Mouse (Mus musculus) C2C12 (cell line): Measurements from ENCODE around the gene Nudt2. TPM values are rescaled to one million over a fixed set of nuclear protein-coding genes. Genes with fewer than 3 reads are reported as not detected.

ENCODE experiments used
- H3K27me3 ChIP-seq: one replicate; pipeline ENCODE4 v1.6.1; 2011; ENCODE audit not compliant: control insufficient read depth, insufficient read depth, insufficient read length
- H3K36me3 ChIP-seq: one replicate; pipeline ENCODE4 v1.6.1; 2011; ENCODE audit not compliant: control insufficient read depth, insufficient read depth
- H3K4me3 ChIP-seq: one replicate; pipeline ENCODE4 v1.5.1; 2011; ENCODE audit warnings: mild to moderate bottlenecking, control low read depth; ENCODE audit not compliant: poor library complexity, insufficient read depth, severe bottlenecking
- H3K79me2 ChIP-seq: one replicate; pipeline ENCODE4 v1.6.1; 2011; ENCODE audit not compliant: control insufficient read depth, insufficient read depth
- H3K79me3 ChIP-seq: one replicate; pipeline ENCODE4 v1.6.1; 2011; ENCODE audit warnings: low read depth, control low read depth
- H3ac ChIP-seq: one replicate; pipeline ENCODE3; 2011; ENCODE audit warnings: low read depth; ENCODE audit not compliant: control insufficient read depth, insufficient read length
- CEBPB ChIP-seq: IDR thresholded peaks from one replicate; pipeline ENCODE4 v1.6.1; 2011; ENCODE audit warnings: low read depth, mild to moderate bottlenecking, control low read depth, moderate library complexity
- CTCF ChIP-seq: IDR thresholded peaks from one replicate; pipeline ENCODE4 v1.5.1; 2011; ENCODE audit not compliant: control insufficient read depth, insufficient read depth, insufficient read length
- FOSL1 ChIP-seq: IDR thresholded peaks from one replicate; pipeline ENCODE4 v1.8.0; 2011; ENCODE audit warnings: mild to moderate bottlenecking, low read length; ENCODE audit not compliant: poor library complexity, insufficient read depth, severe bottlenecking
- MAX ChIP-seq: IDR thresholded peaks from one replicate; pipeline ENCODE4 v1.6.1; 2011; ENCODE audit warnings: mild to moderate bottlenecking, control low read depth
- MYOD1 ChIP-seq: IDR thresholded peaks from one replicate; pipeline ENCODE4 v1.6.1; 2011; ENCODE audit warnings: low read depth; ENCODE audit not compliant: control insufficient read depth, insufficient read length
- MYOG ChIP-seq: IDR thresholded peaks from one replicate; pipeline ENCODE4 v1.6.1; 2011; ENCODE audit not compliant: control insufficient read depth, insufficient read length; ENCODE audit errors: extremely low read depth
- USF1 ChIP-seq: IDR thresholded peaks from one replicate; pipeline ENCODE4 v1.6.1; 2011; ENCODE audit warnings: low read depth, mild to moderate bottlenecking, control low read depth, moderate library complexity
- polyA plus RNA-seq: library from polyadenylated mRNA; unstranded; fragments of >200 nt; fragmentation: generic; extraction: Trizol; gene quantifications from one replicate; pipeline ENCODE4 v1.2.1, GENCODE M21; 2012; ENCODE audit warnings: missing spikeins

The Nudt2 gene
- polyA plus RNA-seq, 1 experiment: 27.3 TPM

DNA sequence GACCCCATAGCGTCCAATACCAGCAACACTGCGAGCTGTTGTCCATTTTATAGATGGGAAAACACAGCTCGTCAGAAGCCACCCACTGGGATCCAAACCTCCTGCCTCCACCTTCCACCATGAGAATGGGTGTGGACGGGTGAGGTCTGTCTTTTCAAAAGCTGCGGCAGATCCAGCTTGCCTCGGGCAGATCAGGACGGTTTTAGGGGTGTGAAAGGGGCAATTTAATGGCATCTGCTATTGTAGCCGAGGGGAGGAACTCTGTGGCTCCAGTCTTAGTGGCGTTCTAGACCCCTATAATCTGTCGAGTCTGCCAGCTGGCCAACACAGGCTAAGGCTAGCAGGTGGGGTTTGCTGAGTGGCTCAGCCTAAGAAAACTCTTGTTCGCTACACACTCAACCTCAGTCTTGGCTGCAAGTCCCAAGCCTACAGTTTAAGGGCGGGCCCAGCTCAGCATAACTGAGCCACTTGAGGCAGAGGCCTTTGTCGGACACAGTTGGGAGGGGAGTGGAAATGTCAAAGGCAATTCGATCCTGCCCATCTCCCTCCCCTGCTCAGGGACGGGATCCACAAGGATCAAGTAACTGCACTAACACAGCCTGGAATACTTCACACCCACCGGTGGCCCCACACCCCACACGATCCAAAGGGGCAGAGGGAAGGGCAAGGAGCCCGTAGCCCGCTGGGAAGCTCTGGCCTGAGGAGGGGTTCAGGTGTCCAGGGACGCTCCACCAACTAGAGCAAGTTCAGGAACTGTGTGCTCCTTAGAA lies 37.4 kb downstream of the Nudt2 start:
- Histone ChIP-seq H3K36me3 (no peaks in the 10 kb centered on the region), H3K4me3 (peak overlapping the region; percentile 32), H3K79me3 (no peaks in the 10 kb centered on the region), H3K27me3 (peaks cover 3% of the 10 kb centered on the region), H3K79me2 (no peaks in the 10 kb centered on the region), H3ac (peak overlapping the region; percentile 55)
- TF ChIP-seq MYOG: no peak

DNA sequence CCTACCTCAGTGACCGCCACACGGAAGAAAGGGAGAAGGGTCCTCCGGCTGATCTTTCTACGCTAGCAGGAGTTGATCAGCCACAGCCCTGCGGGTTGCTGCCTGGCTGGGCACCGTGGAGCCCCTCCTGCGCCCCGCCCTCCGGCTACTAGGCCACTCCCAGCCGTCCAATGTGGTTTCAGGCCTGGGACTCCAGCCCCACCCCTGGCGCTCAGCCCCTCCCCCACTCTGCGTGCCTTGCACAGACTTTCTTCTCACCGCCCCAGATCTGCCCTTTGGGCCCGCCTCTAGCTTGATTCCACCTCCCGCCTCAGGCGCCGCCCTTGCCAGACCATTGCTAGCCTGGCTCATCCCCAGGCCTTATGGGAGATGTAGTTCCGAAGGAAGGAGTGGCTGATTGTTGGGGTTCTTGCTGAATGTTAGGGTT lies 38.0 kb downstream of the Nudt2 start, which contains the start of gene AI464131:
AI464131 (minus strand) TSS at position 91 of the 427 bp plus-strand sequence.
- peaks cover 6% of the 10 kb centered on the region for H3K27me3 ChIP-seq
- no peaks in the 10 kb centered on the region for H3K79me3 ChIP-seq
- TF ChIP-seq MAX: peak; percentile 27
- no peak for TF ChIP-seq CTCF
- H3K79me2 ChIP-seq: no peaks in the 10 kb centered on the region
- H3ac ChIP-seq: peak within 1 kb of the TSS; percentile 55
- peak within 1 kb of the TSS; percentile 32 for H3K4me3 ChIP-seq
- no peaks in the 10 kb centered on the region for H3K36me3 ChIP-seq

DNA sequence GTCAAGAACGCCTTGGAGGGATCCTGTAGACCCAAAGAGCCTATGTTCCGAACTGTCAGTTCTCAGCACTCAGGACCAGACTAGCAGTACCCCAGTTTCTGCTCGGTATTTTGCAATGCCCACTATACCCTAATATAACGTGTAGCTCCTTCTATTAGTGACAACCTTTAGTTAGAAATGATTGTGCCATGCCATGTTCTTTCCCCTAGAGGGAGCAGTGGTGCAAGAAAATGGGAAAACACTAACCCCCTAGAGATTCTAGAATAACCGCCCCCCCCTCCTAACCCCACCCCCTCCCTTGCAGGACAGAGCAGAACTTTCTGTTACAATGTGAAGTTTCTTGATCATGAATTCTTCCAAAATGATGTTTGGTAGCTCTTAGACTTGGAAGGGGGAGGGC lies 39.4 kb downstream of the Nudt2 start:
- TF ChIP-seq CEBPB: no peak
- TF ChIP-seq MYOD1: no peak
- no peak for TF ChIP-seq FOSL1
- TF ChIP-seq MYOG: no peak
- TF ChIP-seq CTCF: no peak
- TF ChIP-seq USF1: no peak
- no peak for TF ChIP-seq MAX
- Histone ChIP-seq H3K4me3 (no peak overlapping the region), H3K27me3 (peaks cover 12% of the 10 kb centered on the region)

DNA sequence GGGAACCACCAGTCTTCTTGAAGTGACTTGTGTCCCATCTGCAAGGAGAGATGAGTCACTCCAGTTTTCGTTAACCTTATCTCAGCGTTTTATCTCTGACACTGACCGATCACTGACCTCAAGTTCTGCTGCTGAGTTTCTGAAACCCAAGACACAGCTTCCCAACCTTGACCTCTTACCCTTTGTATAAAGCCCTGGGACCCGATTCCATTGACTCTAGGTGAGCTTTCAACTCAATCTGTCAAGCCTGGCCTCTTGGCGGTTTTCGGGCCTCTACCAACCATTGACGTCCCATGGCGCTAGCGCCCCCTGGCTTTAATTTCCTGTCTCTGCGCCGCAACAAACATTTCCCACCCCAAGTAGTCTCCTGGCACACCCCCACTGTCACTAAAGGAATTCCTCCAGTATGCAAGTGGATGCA lies 40.2 kb downstream of the Nudt2 start:
- no peak for TF ChIP-seq CEBPB
- no peak for TF ChIP-seq MYOD1
- TF ChIP-seq MAX: no peak
- no peak for TF ChIP-seq USF1
- TF ChIP-seq CTCF: no peak
- TF ChIP-seq FOSL1: no peak
- no peak for TF ChIP-seq MYOG

More for the DNA sequence above, 39.4 kb downstream of the Nudt2 start:
- no peaks in the 10 kb centered on the region for H3K79me3 ChIP-seq
- H3K79me2 ChIP-seq: no peaks in the 10 kb centered on the region
- H3ac ChIP-seq: no peak overlapping the region
- H3K36me3 ChIP-seq: no peaks in the 10 kb centered on the region

DNA sequence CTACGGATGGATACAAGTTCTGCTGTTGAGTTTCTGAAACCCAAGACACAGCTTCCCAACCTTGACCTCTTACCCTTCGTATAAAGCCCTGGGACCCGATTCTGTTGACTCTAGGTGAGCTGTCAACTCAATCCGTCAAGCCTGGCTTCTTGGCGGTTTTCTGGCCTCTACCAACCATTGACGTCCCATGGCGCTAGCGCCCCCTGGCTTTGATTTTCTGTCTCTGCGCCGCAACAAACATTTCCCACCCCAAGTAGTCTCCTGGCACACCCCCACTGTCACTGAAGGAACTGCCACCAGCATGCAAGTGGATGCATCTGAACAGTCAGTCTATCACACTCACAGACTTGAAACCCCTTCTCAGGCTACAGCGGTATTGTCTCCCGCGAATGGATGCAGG lies 41.2 kb downstream of the Nudt2 start:
- Histone ChIP-seq H3K79me3 (no peaks in the 10 kb centered on the region), H3K79me2 (no peaks in the 10 kb centered on the region), H3K4me3 (no peak overlapping the region), H3ac (no peak overlapping the region), H3K27me3 (peaks cover 18% of the 10 kb centered on the region), H3K36me3 (no peaks in the 10 kb centered on the region)
- TF ChIP-seq USF1 (no peak), MYOG (no peak), MYOD1 (no peak), CEBPB (no peak), MAX (no peak), CTCF (no peak), FOSL1 (no peak)

More for the DNA sequence above, 40.2 kb downstream of the Nudt2 start:
- no peaks in the 10 kb centered on the region for H3K36me3 ChIP-seq
- H3K79me2 ChIP-seq: no peaks in the 10 kb centered on the region
- no peak overlapping the region for H3K4me3 ChIP-seq
- peaks cover 16% of the 10 kb centered on the region for H3K27me3 ChIP-seq
- H3K79me3 ChIP-seq: no peaks in the 10 kb centered on the region
- no peak overlapping the region for H3ac ChIP-seq

DNA sequence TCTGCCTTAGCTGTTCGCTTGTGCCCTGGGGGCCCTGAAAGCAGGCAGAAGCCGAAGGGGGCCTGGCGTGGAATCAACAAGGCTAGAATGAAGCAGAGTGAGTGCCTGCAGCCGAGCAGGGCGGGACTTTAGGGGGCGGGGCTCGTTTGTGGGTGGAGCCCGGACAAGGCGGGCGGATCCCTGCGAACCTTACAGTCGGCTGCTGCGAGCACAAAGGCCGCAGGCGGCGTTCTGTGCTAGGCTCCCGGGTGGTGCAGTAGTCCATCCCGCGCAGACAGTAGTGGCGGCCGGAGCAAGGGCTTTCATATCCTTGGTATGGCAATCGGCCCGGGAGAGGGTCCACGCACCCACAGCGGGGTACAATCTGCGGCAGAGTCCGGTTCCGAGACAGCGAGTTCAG lies 42.0 kb downstream of the Nudt2 start:
- Histone ChIP-seq H3K79me2 (no peaks in the 10 kb centered on the region), H3K4me3 (no peak overlapping the region), H3K27me3 (peaks cover 18% of the 10 kb centered on the region), H3K79me3 (no peaks in the 10 kb centered on the region), H3K36me3 (no peaks in the 10 kb centered on the region), H3ac (peak overlapping the region; percentile 7)
- TF ChIP-seq USF1 (no peak), MAX (no peak), CEBPB (no peak)
